Mouse (Mus musculus) MEL (cell line): Measurements from ENCODE around the gene Unc119b.

Source experiments
- POLR2A ChIP-seq, 2 experiments: IDR thresholded peaks; 2 replicates each; pipeline ENCODE4 v1.6.1; 2011 to 2012; ENCODE audit warnings: low read length in 2 of 2, mild to moderate bottlenecking in 2 of 2, control low read depth in 1 of 2, improper control_type of control experiment in 1 of 2, low read depth in 1 of 2, moderate library complexity in 1 of 2; ENCODE audit not compliant: control insufficient read depth in 1 of 2, insufficient read depth in 1 of 2, poor library complexity in 1 of 2
- POLR2AphosphoS5 ChIP-seq: IDR thresholded peaks from 2 replicates; pipeline ENCODE4 v1.6.1; 2012; ENCODE audit warnings: low read depth, borderline replicate concordance, mild to moderate bottlenecking, inconsistent platforms, low read length, moderate library complexity, mixed read lengths
- USF1 ChIP-seq: IDR thresholded peaks from 2 replicates; pipeline ENCODE4 v1.6.1; 2014; ENCODE audit warnings: low read depth, mild to moderate bottlenecking, inconsistent platforms, low read length, improper control_type of control experiment, moderate library complexity
- ZNF384 ChIP-seq: IDR thresholded peaks from 2 replicates; pipeline ENCODE4 v1.6.1; 2012; ENCODE audit warnings: low read depth, mild to moderate bottlenecking, inconsistent platforms, low read length, improper control_type of control experiment

DNA sequence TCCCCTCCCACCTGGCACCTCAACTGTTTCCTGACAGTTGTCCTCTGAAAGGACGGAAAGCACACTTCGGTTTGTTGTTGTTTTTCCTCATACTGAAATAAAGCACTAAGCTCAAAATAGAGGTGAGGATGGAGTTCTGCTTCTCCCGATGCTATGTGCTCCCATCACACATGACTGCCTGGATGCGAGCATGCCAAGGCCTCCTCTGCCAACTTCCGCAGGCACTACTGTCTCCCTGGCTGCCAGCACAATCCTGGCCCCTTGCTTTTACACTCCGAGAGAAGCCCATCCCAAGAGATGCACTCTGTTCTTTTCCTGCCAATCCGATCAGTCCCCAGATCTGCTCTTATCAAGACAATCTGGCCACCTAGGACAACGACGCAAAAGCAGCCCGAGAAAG, 8.8 kb upstream of the Unc119b start:
- TF ChIP-seq POLR2A (IDR thresholded peaks at IDR 0.05; ENCODE audit: control insufficient read depth in 1 of 2, insufficient read depth in 1 of 2, low read depth in 1 of 2, low read length in 2 of 2, poor library complexity in 1 of 2) (no peak), USF1 (no peak), ZNF384 (no peak), POLR2AphosphoS5 (no peak)
